Mouse (Mus musculus) lung, adult 2 months (tissue): ENCODE data around the gene Myh10.

Experiments
- CTCF ChIP-seq: fragments of 200-500 bp; IDR thresholded peaks from 2 replicates; pipeline ENCODE4 v1.5.1; 2011; ENCODE audit warnings: mild to moderate bottlenecking, low read length, control low read depth; ENCODE audit not compliant: insufficient read depth
- POLR2A ChIP-seq: fragments of 200-500 bp; IDR thresholded peaks from 2 replicates; pipeline ENCODE4 v1.6.1; 2011; ENCODE audit warnings: low read depth, mild to moderate bottlenecking, control low read depth, low read length, borderline replicate concordance; ENCODE audit errors: extremely low read depth

DNA sequence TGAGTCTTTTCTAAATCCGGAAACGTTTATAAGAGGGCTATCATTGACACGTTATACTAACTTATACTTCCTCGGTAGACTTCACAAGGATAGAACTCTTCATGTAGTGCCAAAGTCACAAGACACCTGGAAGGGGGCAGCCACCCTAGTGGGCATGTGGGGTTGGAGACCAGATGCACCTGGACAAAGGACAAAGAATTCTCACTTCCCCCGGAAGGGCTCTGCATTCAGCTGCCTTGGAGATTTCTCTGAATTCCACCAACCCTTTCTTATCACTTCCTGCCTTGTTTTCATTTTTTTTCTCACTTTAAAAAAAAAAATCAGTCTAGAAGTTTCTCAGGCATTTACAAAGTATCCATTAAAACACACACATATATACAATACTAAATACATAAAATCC is 894 bp upstream of the Myh10 start:
- TF ChIP-seq CTCF (no peak), POLR2A (no peak)
